Mouse (Mus musculus) bone marrow macrophage, adult 2 months (primary cell): Measurements from ENCODE around the gene Lrfn2. TPM values are rescaled to one million over a fixed set of nuclear protein-coding genes. Genes with fewer than 3 reads are reported as not detected.

ENCODE experiments used
- H3K27ac ChIP-seq: 2 replicates; pipeline ENCODE4 v1.5.1; 2012; ENCODE audit warnings: low read depth, low read length; ENCODE audit not compliant: insufficient read depth
- H3K4me1 ChIP-seq: 2 replicates; pipeline ENCODE4 v1.6.1; 2012; ENCODE audit warnings: low read length; ENCODE audit not compliant: control insufficient read depth, insufficient read depth
- H3K4me3 ChIP-seq: 2 replicates; pipeline ENCODE4 v1.5.1; 2012; ENCODE audit warnings: mild to moderate bottlenecking, low read length, moderate library complexity; ENCODE audit not compliant: insufficient read depth
- CTCF ChIP-seq: IDR thresholded peaks from 2 replicates; pipeline ENCODE4 v1.5.1; 2012; ENCODE audit warnings: low read depth, mild to moderate bottlenecking, low read length, moderate library complexity
- POLR2A ChIP-seq: IDR thresholded peaks from 2 replicates; pipeline ENCODE4 v1.6.1; 2012; ENCODE audit warnings: mild to moderate bottlenecking, low read depth, low read length, borderline replicate concordance
- polyA plus RNA-seq: library from polyadenylated mRNA; stranded (reverse); fragments of >200 nt; gene quantifications from 2 replicates; pipeline ENCODE4 v1.2.4, GENCODE M21; 2012; ENCODE audit not compliant: missing spikeins, insufficient read depth, insufficient read length

Lrfn2 gene
- polyA plus RNA-seq, 1 experiment, result not detected

GRCm38 (mm10) chr17:49009384-49010073 lies 77.3 kb downstream of the Lrfn2 start:
- no peak overlapping the region for H3K27ac ChIP-seq

GRCm38 (mm10) chr17:49013876-49014600 lies 81.9 kb downstream of the Lrfn2 start:
- TF ChIP-seq POLR2A, result no peak
- no peak for TF ChIP-seq CTCF
- no peak overlapping the region for H3K27ac ChIP-seq
- H3K4me1 ChIP-seq, result peaks cover 40% of the 10 kb centered on the region
- H3K4me3 ChIP-seq, result no peak overlapping the region

More at GRCm38 (mm10) chr17:49009384-49010073, 77.3 kb downstream of the Lrfn2 start:
- H3K4me3 ChIP-seq, result no peak overlapping the region
- H3K4me1 ChIP-seq, result peaks cover 16% of the 10 kb centered on the region
- TF ChIP-seq CTCF (no peak), POLR2A (no peak)

GRCm38 (mm10) chr17:49015368-49015767 lies 83.2 kb downstream of the Lrfn2 start:
- no peak for TF ChIP-seq CTCF
- no peak for TF ChIP-seq POLR2A
- Histone ChIP-seq H3K27ac (no peak overlapping the region), H3K4me1 (peaks cover 43% of the 10 kb centered on the region), H3K4me3 (no peak overlapping the region)

- Histone ChIP-seq H3K4me3 (no peak overlapping the region), H3K27ac (peak overlapping the region; percentile 77), H3K4me1 (peaks cover 50% of the 10 kb centered on the region)
- TF ChIP-seq POLR2A, result no peak
- no peak for TF ChIP-seq CTCF
Observed at GRCm38 (mm10) chr17:49016229-49016628, 84.0 kb downstream of the Lrfn2 start.

- Histone ChIP-seq H3K27ac (peak overlapping the region; percentile 94), H3K4me3 (no peak overlapping the region), H3K4me1 (peaks cover 58% of the 10 kb centered on the region)
- TF ChIP-seq POLR2A (no peak), CTCF (no peak)
Observed at GRCm38 (mm10) chr17:49017438-49018415, 85.5 kb downstream of the Lrfn2 start.

- Histone ChIP-seq H3K4me3 (0 out of 2 replicates have a peak overlapping the region, but pooled peaks have one; percentile 5), H3K27ac (peak overlapping the region; percentile 94), H3K4me1 (peaks cover 58% of the 10 kb centered on the region)
- no peak for TF ChIP-seq CTCF
- TF ChIP-seq POLR2A, result no peak
Observed at GRCm38 (mm10) chr17:49018774-49019488, 86.8 kb downstream of the Lrfn2 start.

GRCm38 (mm10) chr17:49029556-49030268 lies 97.5 kb downstream of the Lrfn2 start:
- Histone ChIP-seq H3K4me1 (peaks cover 6% of the 10 kb centered on the region), H3K27ac (no peak overlapping the region), H3K4me3 (no peak overlapping the region)
- TF ChIP-seq CTCF (no peak), POLR2A (no peak)

- H3K27ac ChIP-seq, result no peak overlapping the region
- TF ChIP-seq POLR2A, result no peak
- no peak for TF ChIP-seq CTCF
- H3K4me3 ChIP-seq, result no peak overlapping the region
Observed at GRCm38 (mm10) chr17:49030269-49030615, 98.1 kb downstream of the Lrfn2 start.

More at GRCm38 (mm10) chr17:49030269-49030615, 98.1 kb downstream of the Lrfn2 start:
- peaks cover 6% of the 10 kb centered on the region for H3K4me1 ChIP-seq
